Mouse (Mus musculus) left cerebral cortex, adult 2 months (tissue): ENCODE results near the gene Lipi. TPM values are rescaled to one million over a fixed set of nuclear protein-coding genes. Genes with fewer than 3 reads are reported as not detected.

ENCODE experiments used
- DNase-seq, 2 experiments: peaks; one replicate each; pipeline ENCODE4 v3.0.0; 2021 to 2022; ENCODE audit warnings: low spot score in 2 of 2, mixed read lengths in 1 of 2; ENCODE audit errors: extremely low spot score in 1 of 2
- H3K27ac ChIP-seq: fragments of 200-600 bp; 2 replicates; pipeline ENCODE4 v1.8.1; 2022
- H3K4me3 ChIP-seq: fragments of 200-600 bp; 2 replicates; pipeline ENCODE4 v1.8.1; 2022
- CTCF ChIP-seq: fragments of 200-600 bp; IDR thresholded peaks from 2 replicates; pipeline ENCODE4 v1.8.1; 2022; ENCODE audit warnings: antibody characterized with exemption, mild to moderate bottlenecking, moderate library complexity
- intact Hi-C: fragments of 180-260 bp; cut with DNase I; formaldehyde crosslinking; loops from one replicate; pipeline ENCODE4 v1.15.1; 2025
- total RNA-seq, 2 experiments: library from RNA; stranded (reverse); gene quantifications; 2 replicates each; pipeline ENCODE4 v1.2.3; 2021

The Lipi gene
- total RNA-seq, 2 experiments from 2014 or later: not detected

GRCm38 (mm10) chr16:75537784-75538565 is 47.9 kb downstream of the Lipi start:
- Histone ChIP-seq H3K4me3 (no peak overlapping the region), H3K27ac (no peak overlapping the region; the same call in 1 of the 2 replicates)
- no peak for TF ChIP-seq CTCF
- intact Hi-C loops: no loop called here
- no peak for DNase-seq

- peak; percentile 54 for TF ChIP-seq CTCF
- H3K4me3 ChIP-seq: no peak overlapping the region
- intact Hi-C loops: loop anchor here (2.0 kb wide), 2 partner anchors 189 to 675 kb away; no protein-coding TSS in a partner anchor
- H3K27ac ChIP-seq: no peak overlapping the region
- DNase-seq: no peak
Observed at GRCm38 (mm10) chr16:75531705-75532104, 54.2 kb downstream of the Lipi start.

GRCm38 (mm10) chr16:75496568-75496967 is 89.3 kb downstream of the Lipi start:
- no peak overlapping the region for H3K4me3 ChIP-seq
- H3K27ac ChIP-seq: no peak overlapping the region
- no peak for DNase-seq
- intact Hi-C loops: no loop called here
- TF ChIP-seq CTCF: no peak

Other genes with a start within 250 kb of the Lipi start
- 1 to 10 TPM; 4.5 to 5.2 TPM for gene Rbm11, start 6.8 kb upstream of the Lipi start, total RNA-seq
- 10 to 100 TPM; 32.9 to 33.8 TPM for gene Hspa13, start 181.0 kb upstream of the Lipi start, total RNA-seq